Mouse (Mus musculus) MEL (cell line): ENCODE data around the gene Klf12. TPM values are rescaled to one million over a fixed set of nuclear protein-coding genes. Genes with fewer than 3 reads are reported as not detected.

ENCODE experiments used
- DNase-seq: peaks from one replicate; pipeline ENCODE4 v3.0.0; 2011; ENCODE audit warnings: low read depth, low spot score
- H3K27ac ChIP-seq: 2 replicates; pipeline ENCODE4 v1.5.1; 2012; ENCODE audit warnings: low read depth, mild to moderate bottlenecking, control low read depth, low read length, moderate library complexity; ENCODE audit not compliant: control insufficient read depth
- H3K27me3 ChIP-seq, 2 experiments: fragments of 150-350 bp in 1 of 2; sonication (generic) in 1 of 2; 2 replicates each; pipeline ENCODE4 v1.6.1; 2012; ENCODE audit warnings: low read length in 2 of 2, mild to moderate bottlenecking in 2 of 2, improper control_type of control experiment in 1 of 2, moderate library complexity in 1 of 2; ENCODE audit not compliant: insufficient read depth in 2 of 2, control insufficient read depth in 1 of 2
- H3K36me3 ChIP-seq, 2 experiments: 2 replicates each; pipeline ENCODE4 v1.6.1; 2012 to 2014; ENCODE audit warnings: low read length in 2 of 2, improper control_type of control experiment in 1 of 2, inconsistent platforms in 1 of 2, mild to moderate bottlenecking in 1 of 2; ENCODE audit not compliant: insufficient read depth in 2 of 2, control insufficient read depth in 1 of 2
- H3K4me1 ChIP-seq, 2 experiments: fragments of 150-350 bp in 1 of 2; sonication (generic) in 1 of 2; 2 replicates each; pipeline ENCODE4 v1.6.1; 2012; ENCODE audit warnings: low read length in 2 of 2, improper control_type of control experiment in 1 of 2, mild to moderate bottlenecking in 1 of 2; ENCODE audit not compliant: insufficient read depth in 2 of 2, control insufficient read depth in 1 of 2
- H3K4me3 ChIP-seq, 2 experiments: fragments of 150-350 bp in 1 of 2; sonication (generic) in 1 of 2; 2 replicates each; pipeline ENCODE4 v1.5.1; 2012; ENCODE audit warnings: low read depth in 2 of 2, low read length in 2 of 2, mild to moderate bottlenecking in 2 of 2, moderate library complexity in 2 of 2, control low read depth in 1 of 2, improper control_type of control experiment in 1 of 2; ENCODE audit not compliant: control insufficient read depth in 1 of 2, insufficient read depth in 1 of 2
- H3K79me2 ChIP-seq: 2 replicates; pipeline ENCODE4 v1.6.1; 2012; ENCODE audit warnings: mild to moderate bottlenecking, low read length, moderate library complexity; ENCODE audit not compliant: control insufficient read depth, poor library complexity, insufficient read depth
- H3K9ac ChIP-seq: 2 replicates; pipeline ENCODE4 v1.6.1; 2012; ENCODE audit warnings: low read depth, mild to moderate bottlenecking, control low read depth, low read length, moderate library complexity; ENCODE audit not compliant: control insufficient read depth, poor library complexity, severe bottlenecking
- H3K9me3 ChIP-seq: fragments of 150-350 bp; sonication (generic); replicated peaks from 2 replicates; pipeline ENCODE4 v1.6.1; 2012; ENCODE audit warnings: mild to moderate bottlenecking, low read length, improper control_type of control experiment, moderate library complexity; ENCODE audit not compliant: insufficient read depth
- BHLHE40 ChIP-seq: IDR thresholded peaks from 2 replicates; pipeline ENCODE4 v1.6.1; 2012; ENCODE audit warnings: low read depth, mild to moderate bottlenecking, inconsistent platforms, low read length, improper control_type of control experiment, borderline replicate concordance
- CHD1 ChIP-seq: IDR thresholded peaks from 2 replicates; pipeline ENCODE4 v1.6.1; 2012; ENCODE audit warnings: low read depth, mild to moderate bottlenecking, inconsistent platforms, low read length, improper control_type of control experiment
- CTCF ChIP-seq, 3 experiments: IDR thresholded peaks in 2 of 3; conservative IDR thresholded peaks in 1 of 3; 2 replicates each; pipeline ENCODE4 v1.5.1; 2011 to 2012; ENCODE audit warnings: low read length in 3 of 3, low read depth in 2 of 3, mild to moderate bottlenecking in 2 of 3, improper control_type of control experiment in 1 of 3, inconsistent platforms in 1 of 3, mixed read lengths in 1 of 3, moderate library complexity in 1 of 3; ENCODE audit not compliant: control insufficient read depth in 1 of 3, insufficient read depth in 1 of 3, poor library complexity in 1 of 3, severe bottlenecking in 1 of 3
- EP300 ChIP-seq, 2 experiments: IDR thresholded peaks; 2 replicates each; pipeline ENCODE4 v1.6.1; 2011; ENCODE audit warnings: improper control_type of control experiment in 2 of 2, low read length in 2 of 2, low read depth in 1 of 2, mild to moderate bottlenecking in 1 of 2
- ETS1 ChIP-seq: IDR thresholded peaks from 2 replicates; pipeline ENCODE4 v1.6.1; 2012; ENCODE audit warnings: low read depth, mild to moderate bottlenecking, inconsistent platforms, low read length, improper control_type of control experiment, moderate library complexity
- GATA1 ChIP-seq: IDR thresholded peaks from 2 replicates; pipeline ENCODE4 v1.6.1; 2011; ENCODE audit warnings: low read depth, low read length, improper control_type of control experiment
- JUND ChIP-seq: IDR thresholded peaks from 2 replicates; pipeline ENCODE4 v1.6.1; 2011; ENCODE audit warnings: low read depth, mild to moderate bottlenecking, improper control_type of control experiment, low read length
- MXI1 ChIP-seq: IDR thresholded peaks from 2 replicates; pipeline ENCODE4 v1.6.1; 2011; ENCODE audit warnings: mild to moderate bottlenecking, low read depth, low read length, improper control_type of control experiment
- MYC ChIP-seq: IDR thresholded peaks from 2 replicates; pipeline ENCODE4 v1.6.1; 2011; ENCODE audit warnings: low read depth, mild to moderate bottlenecking, low read length, improper control_type of control experiment, moderate library complexity
- NELFE ChIP-seq: IDR thresholded peaks from 2 replicates; pipeline ENCODE4 v1.6.1; 2011; ENCODE audit warnings: low read depth, low read length, improper control_type of control experiment
- POLR2AphosphoS2 ChIP-seq: IDR thresholded peaks from 2 replicates; pipeline ENCODE4 v1.6.1; 2011; ENCODE audit warnings: low read length, improper control_type of control experiment
- RCOR1 ChIP-seq: IDR thresholded peaks from 2 replicates; pipeline ENCODE4 v1.6.1; 2012; ENCODE audit warnings: low read depth, mild to moderate bottlenecking, inconsistent platforms, low read length, improper control_type of control experiment
- SMC3 ChIP-seq: IDR thresholded peaks from 2 replicates; pipeline ENCODE4 v1.6.1; 2011; ENCODE audit warnings: low read depth, low read length, improper control_type of control experiment
- TAL1 ChIP-seq: IDR thresholded peaks from 2 replicates; pipeline ENCODE4 v1.6.1; 2012; ENCODE audit warnings: mild to moderate bottlenecking, inconsistent platforms, low read length, moderate library complexity, mixed read lengths
- TCF12 ChIP-seq: IDR thresholded peaks from 2 replicates; pipeline ENCODE4 v1.6.1; 2014; ENCODE audit warnings: low read depth, mild to moderate bottlenecking, inconsistent platforms, low read length, improper control_type of control experiment, moderate library complexity
- UBTF ChIP-seq: IDR thresholded peaks from 2 replicates; pipeline ENCODE4 v1.6.1; 2012; ENCODE audit warnings: low read depth, mild to moderate bottlenecking, inconsistent platforms, low read length, improper control_type of control experiment, moderate library complexity, borderline replicate concordance; ENCODE audit not compliant: insufficient read depth
- USF2 ChIP-seq, 2 experiments: IDR thresholded peaks; 2 replicates each; pipeline ENCODE4 v1.6.1; 2011 to 2012; ENCODE audit warnings: improper control_type of control experiment in 2 of 2, low read length in 2 of 2, borderline replicate concordance in 1 of 2, inconsistent platforms in 1 of 2, low read depth in 1 of 2, mild to moderate bottlenecking in 1 of 2; ENCODE audit not compliant: insufficient read depth in 1 of 2
- ZC3H11A ChIP-seq: IDR thresholded peaks from 2 replicates; pipeline ENCODE4 v1.6.1; 2012; ENCODE audit warnings: low read depth, mild to moderate bottlenecking, inconsistent platforms, low read length, improper control_type of control experiment
- polyA plus RNA-seq, 2 experiments: library from polyadenylated mRNA; stranded (reverse) in 1 of 2; unstranded in 1 of 2; fragments of >175 nt in 1 of 2; fragments of >200 nt in 1 of 2; gene quantifications; 2 replicates each; pipeline versions ENCODE4 v1.2.1 to v1.2.4; 2012; ENCODE audit warnings: low replicate concordance in 2 of 2, low read depth in 1 of 2; ENCODE audit not compliant: insufficient read length in 2 of 2, insufficient read depth in 1 of 2, missing spikeins in 1 of 2
- total RNA-seq: library from RNA; depleted of rRNA; stranded (reverse); fragments of 300-350 nt; gene quantifications from 2 replicates; pipeline ENCODE4 v1.2.3, GENCODE M21; 2012

The Klf12 gene
- total and polyA plus RNA-seq, 3 experiments: 0.42 to 1.2 TPM; not detected in 1

DNA sequence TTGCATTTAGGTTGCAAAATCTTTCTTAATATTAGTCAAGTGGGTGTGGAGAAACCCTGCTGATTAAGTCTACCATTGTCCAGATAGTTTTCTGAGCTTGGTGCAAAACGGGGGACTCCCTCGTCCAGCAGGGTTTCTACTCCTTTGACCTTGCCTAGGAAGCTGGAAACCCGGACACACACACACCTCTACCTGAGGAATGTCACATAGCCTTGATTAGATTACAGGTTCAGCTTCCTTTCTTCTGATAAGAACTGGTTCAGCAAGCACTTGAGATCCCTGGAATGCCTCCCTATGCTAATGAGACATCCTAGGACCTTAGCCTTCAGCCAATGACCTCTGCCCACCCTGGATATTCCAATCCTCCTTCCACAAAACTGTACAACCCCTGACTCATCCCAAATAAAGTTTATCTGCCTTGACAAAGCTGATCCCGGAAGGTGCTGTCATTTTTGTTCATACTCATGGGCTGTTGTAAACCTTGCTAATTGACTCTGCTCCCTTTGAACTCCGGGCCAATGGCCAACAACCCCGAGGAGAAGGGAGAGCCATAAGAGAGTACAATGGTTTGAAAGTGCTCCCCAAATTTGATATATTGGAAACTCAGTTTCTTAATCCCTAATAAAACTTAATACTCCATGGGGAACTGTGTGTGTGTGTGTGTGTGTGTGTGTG is 44.3 kb upstream of the Klf12 start:
- no peaks in the 10 kb centered on the region for H3K27me3 ChIP-seq
- no peaks in the 10 kb centered on the region for H3K36me3 ChIP-seq

DNA sequence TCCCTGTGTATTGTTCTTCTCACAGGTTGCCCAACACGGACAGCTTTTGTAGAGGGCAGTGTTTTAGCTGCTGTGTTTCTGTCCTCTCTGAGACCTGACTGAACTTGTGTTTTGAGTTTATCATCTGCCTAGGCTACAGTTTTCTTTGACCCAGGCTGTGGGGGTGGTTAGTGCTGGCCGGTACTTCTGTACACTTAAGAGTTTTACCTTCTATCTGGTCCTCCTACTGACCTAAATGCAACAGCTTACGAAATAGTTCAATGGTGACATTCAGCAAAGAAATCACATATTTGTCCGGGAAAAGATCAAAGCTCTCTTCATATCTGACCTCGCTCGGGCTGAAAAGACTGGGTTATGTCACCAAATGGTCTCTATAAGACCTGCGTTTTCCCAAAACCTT is 39.8 kb upstream of the Klf12 start:
- no peaks in the 10 kb centered on the region for H3K36me3 ChIP-seq
- no peaks in the 10 kb centered on the region for H3K9me3 ChIP-seq
- H3K4me3 ChIP-seq: no peak overlapping the region
- no peaks in the 10 kb centered on the region for H3K27me3 ChIP-seq
- no peak overlapping the region for H3K27ac ChIP-seq
- no peaks in the 10 kb centered on the region for H3K4me1 ChIP-seq
- TF ChIP-seq MYC (no peak), SMC3 (no peak), UBTF (no peak), GATA1 (no peak), USF2 (IDR thresholded peaks at IDR 0.05; ENCODE audit: borderline replicate concordance in 1 of 2, insufficient read depth in 1 of 2, low read depth in 1 of 2, low read length in 2 of 2) (no peak), TAL1 (no peak), CHD1 (no peak), ZC3H11A (no peak)
- no peaks in the 10 kb centered on the region for H3K79me2 ChIP-seq
- no peak overlapping the region for H3K9ac ChIP-seq
- DNase-seq: no peak

More for the DNA sequence above, 44.3 kb upstream of the Klf12 start:
- Histone ChIP-seq H3K4me3 (no peak overlapping the region), H3K79me2 (no peaks in the 10 kb centered on the region), H3K4me1 (no peaks in the 10 kb centered on the region), H3K27ac (no peak overlapping the region), H3K9me3 (no peaks in the 10 kb centered on the region), H3K9ac (no peak overlapping the region)
- no peak for DNase-seq
- TF ChIP-seq POLR2AphosphoS2: no peak
- no peak for TF ChIP-seq UBTF

GRCm38 (mm10) chr14:100322012-100322411 is 37.5 kb upstream of the Klf12 start:
- no peak overlapping the region for H3K9ac ChIP-seq
- no peaks in the 10 kb centered on the region for H3K9me3 ChIP-seq
- no peak overlapping the region for H3K4me3 ChIP-seq
- DNase-seq: peak; percentile 2
- H3K36me3 ChIP-seq: no peaks in the 10 kb centered on the region
- TF ChIP-seq ZC3H11A: no peak
- TF ChIP-seq CTCF (IDR thresholded peaks at IDR 0.05 in 2 of 3, conservative IDR thresholded peaks at IDR 0.05 in 1 of 3; ENCODE audit: control insufficient read depth in 1 of 3, insufficient read depth in 1 of 3, low read depth in 2 of 3, low read length in 3 of 3, poor library complexity in 1 of 3, severe bottlenecking in 1 of 3): no peak
- TF ChIP-seq RCOR1: 0 out of 2 replicates have a peak, but pooled peaks have one; percentile 8
- TF ChIP-seq GATA1: no peak
- peak; percentile 9 to 57; a peak in 1 of 4 replicates for TF ChIP-seq EP300 (IDR thresholded peaks at IDR 0.05; ENCODE audit: low read depth in 1 of 2, low read length in 2 of 2)
- no peak for TF ChIP-seq SMC3
- TF ChIP-seq ETS1: peak; percentile 70
- peak; percentile 91 for TF ChIP-seq TCF12
- TF ChIP-seq NELFE: no peak
- no peak for TF ChIP-seq JUND
- peak; percentile 21; the same call in 1 of the 2 replicates for TF ChIP-seq MXI1
- TF ChIP-seq BHLHE40: no peak
- H3K79me2 ChIP-seq: no peaks in the 10 kb centered on the region
- H3K27me3 ChIP-seq: no peaks in the 10 kb centered on the region
- no peaks in the 10 kb centered on the region for H3K4me1 ChIP-seq
- no peak overlapping the region for H3K27ac ChIP-seq
